Mouse (Mus musculus): ENCODE data around the gene Actrt2. TPM values are rescaled to one million over a fixed set of nuclear protein-coding genes. Genes with fewer than 3 reads are reported as not detected.

Gene Actrt2
- polyA plus RNA-seq, 1 experiment from 2014 or later, result not detected

DNA sequence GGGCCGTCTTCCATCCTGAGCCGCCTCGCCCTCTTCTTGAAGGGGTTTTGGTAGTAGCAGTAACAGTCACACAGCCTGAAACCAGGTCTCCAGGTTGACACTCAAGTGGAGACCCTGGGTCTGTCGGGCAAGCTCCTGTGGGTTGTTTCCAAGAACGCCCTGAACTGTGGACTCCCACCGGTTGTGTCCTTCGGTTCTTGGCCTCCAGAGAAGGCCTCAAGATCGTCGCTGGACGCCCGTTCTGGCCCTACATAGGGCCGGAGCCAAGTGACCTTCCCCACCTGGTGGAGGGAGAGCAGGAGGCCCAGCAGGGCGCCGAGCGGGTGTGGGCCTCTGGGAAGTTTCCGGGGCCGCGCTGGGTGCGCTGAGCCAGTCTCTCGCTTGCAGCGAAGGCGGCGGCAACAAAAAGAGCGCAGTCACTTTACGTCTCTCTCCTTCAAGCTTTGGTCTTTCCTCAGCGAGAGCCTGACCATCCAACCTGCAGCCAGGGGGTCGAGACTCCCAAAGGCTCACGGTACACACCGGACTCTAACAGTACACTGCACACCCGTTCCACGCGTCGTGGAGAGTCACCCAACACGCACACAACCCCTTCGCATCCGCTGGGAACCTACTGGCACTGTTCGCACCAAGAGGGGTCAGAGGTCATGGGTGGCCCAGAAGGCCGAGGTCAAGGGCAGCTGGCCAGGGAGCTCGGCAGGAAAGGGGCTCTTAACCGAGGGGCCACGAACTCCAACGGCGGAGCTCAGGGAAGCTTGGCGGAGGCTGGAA is 33.0 kb downstream of the Actrt2 start:
- no peaks in the 10 kb centered on the region for H3K36me3 ChIP-seq (replicated peaks)
- H3K9me3 ChIP-seq, result no peaks in the 10 kb centered on the region
- peak overlapping the region; percentile 96 for H3K27ac ChIP-seq
- peak overlapping the region; percentile 94 for H3K9ac ChIP-seq
- no peak for ATAC-seq (ENCODE audit: low FRiP score)
- H3K4me3 ChIP-seq (replicated peaks), result peak overlapping the region; percentile 79
- peak overlapping the region; percentile 90 for H3K4me2 ChIP-seq
- peaks cover 82% of the 10 kb centered on the region for H3K27me3 ChIP-seq
- H3K4me1 ChIP-seq, result peaks cover 89% of the 10 kb centered on the region
- WGBS, result 4% methylated on average over 44 of the region's 44 CpGs

GRCm38 (mm10) chr4:154634001-154634400 is 33.7 kb downstream of the Actrt2 start:
- H3K27me3 ChIP-seq, result peaks cover 82% of the 10 kb centered on the region
- peak overlapping the region; percentile 90 for H3K4me2 ChIP-seq
- peak overlapping the region; percentile 79 for H3K4me3 ChIP-seq (replicated peaks)
- WGBS, result 25% methylated on average over 3 of the region's 3 CpGs
- H3K27ac ChIP-seq, result 0 out of 2 replicates have a peak overlapping the region, but pooled peaks have one; percentile 32
- H3K4me1 ChIP-seq, result peaks cover 89% of the 10 kb centered on the region
- peak overlapping the region; percentile 94 for H3K9ac ChIP-seq
- no peaks in the 10 kb centered on the region for H3K9me3 ChIP-seq
- H3K36me3 ChIP-seq (replicated peaks), result no peaks in the 10 kb centered on the region
- no peak for ATAC-seq (ENCODE audit: low FRiP score)

DNA sequence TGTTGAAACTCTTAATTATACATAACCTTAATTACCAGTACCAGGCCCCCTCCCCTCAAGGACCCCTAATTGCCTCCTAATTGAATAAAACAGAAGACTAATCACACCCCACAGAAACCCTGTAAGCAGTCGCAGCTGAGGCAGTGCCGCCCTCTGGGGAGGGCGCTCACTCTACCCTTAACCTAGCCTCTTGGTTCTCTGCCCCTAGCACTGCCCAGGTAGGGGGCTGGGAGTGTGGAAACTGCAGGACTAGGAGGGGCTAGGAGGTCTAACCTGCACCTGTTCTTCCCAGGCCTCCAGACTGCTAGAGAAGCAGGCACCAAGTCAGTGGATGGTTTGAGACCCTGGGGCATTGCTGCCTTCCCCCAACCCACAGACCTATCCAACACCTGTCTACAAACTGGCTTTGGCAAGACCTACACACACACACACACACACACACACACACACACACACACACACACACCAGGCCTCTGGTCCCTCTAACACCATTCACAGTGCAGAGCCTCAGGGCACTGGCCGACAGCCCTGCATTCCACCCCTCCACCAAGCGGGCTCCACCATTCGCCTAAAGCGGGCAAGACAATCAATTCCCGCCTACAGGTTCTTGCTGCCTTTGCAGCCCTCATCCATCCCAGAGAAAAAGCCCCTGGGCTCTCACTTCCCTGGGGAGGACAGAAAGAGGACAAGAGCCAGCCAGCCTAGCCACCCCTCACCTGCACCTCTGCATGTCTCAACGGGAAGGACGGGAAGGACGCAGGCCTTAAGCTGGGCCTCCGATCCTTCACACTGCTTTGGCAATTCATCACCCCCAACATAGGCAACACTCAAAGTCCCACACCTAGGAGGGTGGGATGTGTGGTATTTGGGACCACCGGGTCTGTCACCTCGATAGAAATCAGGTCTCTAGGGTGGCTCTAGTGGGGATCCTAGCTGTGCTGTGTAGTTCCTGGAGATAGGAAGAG is 34.6 kb downstream of the Actrt2 start:
- Histone ChIP-seq H3K4me3 (replicated peaks) (peak overlapping the region; percentile 79), H3K4me2 (peak overlapping the region; percentile 90), H3K4me1 (peaks cover 90% of the 10 kb centered on the region), H3K27ac (peak overlapping the region; percentile 32), H3K27me3 (peaks cover 79% of the 10 kb centered on the region), H3K9ac (peak overlapping the region; percentile 94), H3K36me3 (replicated peaks) (no peaks in the 10 kb centered on the region), H3K9me3 (no peaks in the 10 kb centered on the region)
- 23% methylated on average over 14 of the region's 14 CpGs for WGBS
- ATAC-seq (ENCODE audit: low FRiP score), result no peak

DNA sequence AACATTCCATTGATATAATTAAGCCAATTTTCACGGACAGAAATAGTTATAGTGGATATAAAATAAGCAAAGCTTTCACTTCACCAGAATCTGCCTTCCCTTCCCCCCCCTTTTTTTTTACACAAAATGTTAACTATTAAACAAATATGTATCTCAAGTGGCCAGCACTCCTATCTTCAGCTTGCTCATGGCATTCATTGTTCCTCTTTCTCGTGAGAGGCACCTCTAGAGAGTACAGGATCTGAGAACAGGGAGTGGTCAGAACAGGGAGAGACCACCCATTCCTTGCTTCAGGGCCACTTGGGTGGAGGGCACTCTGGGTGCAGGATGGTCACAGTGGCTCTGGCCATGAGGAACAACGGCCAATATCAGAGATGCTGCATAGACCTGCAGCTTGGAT is 36.9 kb downstream of the Actrt2 start:
- WGBS, result 43% methylated on average over 3 of the region's 3 CpGs
- Histone ChIP-seq H3K9ac (no peak overlapping the region), H3K36me3 (replicated peaks) (no peaks in the 10 kb centered on the region), H3K4me3 (replicated peaks) (no peak overlapping the region), H3K4me1 (peaks cover 93% of the 10 kb centered on the region), H3K27ac (no peak overlapping the region), H3K27me3 (peaks cover 67% of the 10 kb centered on the region), H3K4me2 (peak overlapping the region; percentile 28), H3K9me3 (no peaks in the 10 kb centered on the region)
- no peak for ATAC-seq (ENCODE audit: low FRiP score)

GRCm38 (mm10) chr4:154627419-154628142 is 40.1 kb downstream of the Actrt2 start:
- no peak overlapping the region for H3K4me3 ChIP-seq (replicated peaks)
- H3K4me1 ChIP-seq, result peaks cover 84% of the 10 kb centered on the region
- no peaks in the 10 kb centered on the region for H3K9me3 ChIP-seq
- no peaks in the 10 kb centered on the region for H3K36me3 ChIP-seq (replicated peaks)
- 0 out of 2 replicates have a peak overlapping the region, but pooled peaks have one; percentile 26 for H3K27ac ChIP-seq
- peaks cover 59% of the 10 kb centered on the region for H3K27me3 ChIP-seq
- H3K9ac ChIP-seq, result no peak overlapping the region
- ATAC-seq (ENCODE audit: low FRiP score), result no peak
- 75% methylated on average over 5 of the region's 5 CpGs for WGBS
- H3K4me2 ChIP-seq, result no peak overlapping the region

- WGBS, result 87% methylated on average over 2 of the region's 2 CpGs
- no peaks in the 10 kb centered on the region for H3K9me3 ChIP-seq
- 0 out of 2 replicates have a peak overlapping the region, but pooled peaks have one; percentile 11 for H3K27ac ChIP-seq
- H3K4me3 ChIP-seq (replicated peaks), result no peak overlapping the region
- no peak for ATAC-seq (ENCODE audit: low FRiP score)
- peaks cover 84% of the 10 kb centered on the region for H3K4me1 ChIP-seq
- H3K36me3 ChIP-seq (replicated peaks), result no peaks in the 10 kb centered on the region
- peaks cover 56% of the 10 kb centered on the region for H3K27me3 ChIP-seq
- H3K9ac ChIP-seq, result no peak overlapping the region
- H3K4me2 ChIP-seq, result no peak overlapping the region
Measured at GRCm38 (mm10) chr4:154626282-154626681, 41.4 kb downstream of the Actrt2 start.

- no peak overlapping the region for H3K9ac ChIP-seq
- peaks cover 80% of the 10 kb centered on the region for H3K4me1 ChIP-seq
- no peak overlapping the region for H3K4me3 ChIP-seq (replicated peaks)
- no peak overlapping the region for H3K4me2 ChIP-seq
- no peak for ATAC-seq (ENCODE audit: low FRiP score)
- peaks cover 57% of the 10 kb centered on the region for H3K27me3 ChIP-seq
- H3K27ac ChIP-seq, result 0 out of 2 replicates have a peak overlapping the region, but pooled peaks have one; percentile 31
- 43% methylated on average over 14 of the region's 14 CpGs for WGBS
- H3K9me3 ChIP-seq, result no peaks in the 10 kb centered on the region
- H3K36me3 ChIP-seq (replicated peaks), result no peaks in the 10 kb centered on the region
Measured at GRCm38 (mm10) chr4:154625710-154626109, 42.0 kb downstream of the Actrt2 start.

DNA sequence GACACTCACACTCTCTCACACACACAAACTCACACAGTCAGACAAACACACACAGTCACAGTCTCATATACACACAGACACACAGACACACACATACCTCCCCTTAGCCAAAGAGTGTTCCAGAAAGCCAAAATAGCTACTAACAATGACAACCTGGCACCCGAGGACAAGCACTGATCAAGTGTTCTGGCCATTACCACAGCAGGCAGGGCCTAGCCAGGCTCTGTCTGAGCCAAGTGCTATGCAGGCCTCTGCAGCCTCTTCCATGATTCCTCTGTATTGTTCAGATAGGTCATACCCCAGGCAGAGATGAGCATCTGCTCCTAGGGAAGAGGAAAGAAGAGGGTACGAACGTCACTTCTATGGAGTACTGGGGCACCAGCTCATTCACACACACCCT is 44.4 kb downstream of the Actrt2 start:
- Histone ChIP-seq H3K4me3 (replicated peaks) (no peak overlapping the region), H3K4me1 (peaks cover 73% of the 10 kb centered on the region), H3K27ac (no peak overlapping the region), H3K36me3 (replicated peaks) (no peaks in the 10 kb centered on the region), H3K9ac (no peak overlapping the region), H3K4me2 (no peak overlapping the region), H3K9me3 (no peaks in the 10 kb centered on the region), H3K27me3 (peaks cover 41% of the 10 kb centered on the region)
- no peak for ATAC-seq (ENCODE audit: low FRiP score)
- WGBS, result 76% methylated on average over 3 of the region's 3 CpGs

- ATAC-seq (ENCODE audit: low FRiP score), result no peak
- no peak overlapping the region for H3K4me2 ChIP-seq
- no peak overlapping the region for H3K27ac ChIP-seq
- 97% methylated on average over 4 of the region's 4 CpGs for WGBS
- H3K27me3 ChIP-seq, result peaks cover 36% of the 10 kb centered on the region
- H3K4me3 ChIP-seq (replicated peaks), result no peak overlapping the region
- peaks cover 73% of the 10 kb centered on the region for H3K4me1 ChIP-seq
- no peaks in the 10 kb centered on the region for H3K36me3 ChIP-seq (replicated peaks)
- no peak overlapping the region for H3K9ac ChIP-seq
- no peaks in the 10 kb centered on the region for H3K9me3 ChIP-seq
Measured at GRCm38 (mm10) chr4:154622521-154622920, 45.1 kb downstream of the Actrt2 start.

Data from forebrain, embryonic 12.5 days (tissue).